Mouse (Mus musculus) urinary bladder, postnatal 14 days (tissue): Measurements from ENCODE around the gene Olfr292.

Experiments
- DNase-seq: peaks from one replicate; pipeline ENCODE4 v3.0.0; 2021; ENCODE audit warnings: low spot score

Olfr292 gene

DNA sequence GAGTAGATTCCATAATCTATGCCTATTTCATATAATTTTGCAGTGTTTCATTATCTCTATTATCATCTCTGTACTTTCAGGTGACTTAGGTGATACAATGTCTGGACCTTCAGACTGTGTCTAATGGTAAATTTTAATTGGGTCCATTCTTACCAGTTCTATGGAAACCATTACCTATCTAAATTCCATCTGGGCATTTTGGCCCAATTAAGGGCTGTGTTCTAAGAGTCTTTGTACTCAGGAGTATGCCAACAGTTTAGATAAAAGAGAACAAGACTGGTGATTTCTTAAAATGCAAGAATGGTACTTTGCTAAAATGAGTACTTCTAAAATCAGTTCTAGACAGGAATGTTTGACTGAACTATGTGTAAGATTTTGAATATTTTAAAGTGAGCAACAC lies at the start of gene Olfr292:
Gene Olfr292, plus strand, starts transcription at position 301 of the 400 bp plus-strand sequence.
- no peak for DNase-seq

DNA sequence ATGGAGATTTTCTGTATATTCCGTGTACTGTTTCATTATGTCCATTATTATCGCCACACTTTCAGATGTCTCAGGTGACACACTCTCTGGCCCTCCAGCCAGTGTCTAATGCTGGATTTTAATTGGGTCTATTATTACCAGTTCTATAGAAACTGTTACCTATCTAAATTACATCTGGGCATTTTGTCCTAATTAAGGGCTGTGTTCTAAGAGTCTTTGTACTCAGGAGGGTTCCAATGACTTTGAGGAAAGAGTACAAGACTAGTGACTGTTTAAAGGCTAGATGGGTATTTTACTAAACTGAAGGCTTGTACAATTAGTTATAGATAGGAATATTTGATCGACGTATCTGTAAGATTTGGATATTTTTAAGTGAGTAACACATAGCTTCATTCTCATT lies 39.4 kb upstream of the Olfr292 start, which contains the start of gene Olfr293:
Gene Olfr293, plus strand, starts transcription at position 301 of the 400 bp plus-strand sequence.
- DNase-seq: no peak

DNA sequence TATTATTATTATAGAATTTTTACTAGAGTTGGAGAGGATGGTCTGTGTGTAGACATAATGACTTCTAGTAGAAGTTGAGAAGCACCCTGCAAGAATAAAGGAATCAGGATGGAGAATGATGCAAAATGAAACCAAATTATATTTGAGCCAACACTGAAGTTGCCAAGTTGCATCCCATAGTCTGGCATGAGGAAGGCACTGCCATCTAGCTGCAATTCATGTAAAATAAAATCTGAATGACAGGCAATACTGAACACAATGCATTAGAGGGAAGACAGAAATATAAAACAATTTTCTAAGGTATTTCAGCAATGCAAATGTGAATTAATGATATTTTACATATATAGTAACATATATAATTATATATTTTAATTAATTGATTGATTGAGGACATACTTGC lies 36.9 kb downstream of the Olfr292 start:
- DNase-seq: no peak
